Mouse (Mus musculus) heart, postnatal 36 days (tissue): Measurements from ENCODE around the gene Itgam. TPM values are rescaled to one million over a fixed set of nuclear protein-coding genes. Genes with fewer than 3 reads are reported as not detected.
"Not testable (repeated sequence)": the region's sequence is repeated elsewhere in the genome, so short reads cannot be mapped to it uniquely, and the experiment has no call there.

Experiments used
- DNase-seq, 2 experiments: peaks; one replicate each; pipeline ENCODE4 v3.0.0; 2021 to 2022
- intact Hi-C: fragments of 180-260 bp; cut with DNase I; formaldehyde crosslinking; loops from one replicate; pipeline ENCODE4 v1.15.1; 2025
- total RNA-seq, 2 experiments: library from RNA; stranded (reverse); gene quantifications; 2 replicates each; pipeline ENCODE4 v1.2.3; 2021

Gene Itgam
- total RNA-seq, 2 experiments from 2014 or later, result 7.1 to 7.3 TPM

DNA sequence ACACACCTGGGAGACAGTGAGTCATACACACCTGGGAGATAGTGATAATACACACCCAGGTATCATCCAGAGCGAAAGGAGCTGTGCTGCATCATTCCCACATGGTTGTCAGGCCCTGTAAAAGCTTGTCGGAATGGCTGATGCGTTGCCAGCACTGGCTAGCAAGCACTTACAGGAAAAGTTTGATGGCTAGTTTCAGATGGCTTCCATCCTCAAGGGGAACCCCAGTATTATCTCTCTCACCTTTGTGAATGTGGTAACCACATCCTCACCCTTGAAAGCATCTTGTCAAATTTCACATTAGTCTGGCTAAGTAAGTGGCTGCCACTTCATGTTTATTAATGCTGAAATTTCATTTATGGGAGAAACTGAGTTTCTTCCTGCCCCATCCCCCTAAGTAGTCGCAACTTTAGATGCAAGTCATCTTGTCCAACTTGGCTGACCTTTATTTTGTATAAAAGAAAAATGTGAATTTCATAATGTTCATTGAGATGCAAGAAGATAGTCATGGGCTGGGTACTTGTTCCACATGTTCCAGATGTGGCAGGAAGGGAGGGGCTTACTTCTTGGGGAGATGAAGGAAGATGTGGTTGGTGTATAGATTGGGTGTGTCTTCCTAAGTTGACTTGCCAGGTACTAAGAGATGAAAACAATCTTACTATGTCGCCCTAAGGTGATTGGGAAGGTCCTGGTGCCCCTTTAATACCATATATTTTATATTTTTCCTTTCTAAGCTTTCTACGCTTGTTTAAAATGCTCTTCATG, 57.5 kb downstream of the Itgam start:
- intact Hi-C loops, result no loop called here
- no peak for DNase-seq

DNA sequence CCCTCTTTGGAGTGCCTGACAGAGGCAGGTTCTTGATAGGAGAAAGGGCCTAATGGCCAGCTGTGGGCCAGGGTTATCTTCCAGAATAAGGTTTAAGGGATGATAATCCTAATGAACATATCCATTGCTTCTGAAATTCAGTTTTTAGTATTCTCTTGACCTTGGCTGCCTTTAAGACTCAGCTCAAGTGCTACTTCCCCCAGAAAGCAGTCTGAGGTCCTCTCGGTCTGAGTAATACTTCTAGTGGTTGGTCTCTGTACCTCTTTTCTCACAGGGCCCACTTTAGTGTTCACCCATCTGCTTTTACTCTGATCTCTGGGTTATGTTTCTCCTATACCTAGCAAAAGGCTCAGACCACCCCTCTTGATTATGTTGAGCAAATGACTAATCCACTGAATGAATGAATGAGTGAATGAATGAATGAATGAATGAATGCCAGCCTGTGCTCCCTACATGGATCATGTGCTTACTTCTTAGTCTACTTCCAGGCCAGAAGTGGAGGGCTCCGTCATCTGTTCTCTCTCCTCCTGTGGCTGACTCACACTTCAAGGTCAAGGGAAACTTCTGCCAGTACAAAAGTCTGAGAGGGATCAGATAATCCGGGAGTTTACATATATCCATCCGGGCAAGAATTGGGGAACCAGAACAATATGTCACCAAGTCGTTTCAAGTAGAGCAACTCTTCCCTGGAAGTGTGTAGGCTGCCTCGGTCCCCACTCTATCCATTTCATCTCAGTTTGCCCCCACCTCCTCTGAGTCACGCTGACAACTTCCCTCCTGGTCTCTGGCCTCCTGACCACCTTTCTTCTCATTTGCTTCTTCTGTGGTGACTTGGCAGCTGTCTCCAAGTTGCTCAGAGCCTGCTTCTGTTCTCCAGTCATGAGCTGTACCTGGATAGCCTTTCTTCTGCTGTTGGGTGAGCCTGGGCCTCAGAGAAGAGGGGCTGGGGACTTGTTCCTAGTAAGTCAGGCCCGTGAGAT, 66.6 kb downstream of the Itgam start, which contains the start of gene Itgax:
TSS of gene Itgax (plus strand) at position 807 of the 980 bp plus-strand sequence.
- DNase-seq, result no peak
- intact Hi-C loops, result no loop called here

DNA sequence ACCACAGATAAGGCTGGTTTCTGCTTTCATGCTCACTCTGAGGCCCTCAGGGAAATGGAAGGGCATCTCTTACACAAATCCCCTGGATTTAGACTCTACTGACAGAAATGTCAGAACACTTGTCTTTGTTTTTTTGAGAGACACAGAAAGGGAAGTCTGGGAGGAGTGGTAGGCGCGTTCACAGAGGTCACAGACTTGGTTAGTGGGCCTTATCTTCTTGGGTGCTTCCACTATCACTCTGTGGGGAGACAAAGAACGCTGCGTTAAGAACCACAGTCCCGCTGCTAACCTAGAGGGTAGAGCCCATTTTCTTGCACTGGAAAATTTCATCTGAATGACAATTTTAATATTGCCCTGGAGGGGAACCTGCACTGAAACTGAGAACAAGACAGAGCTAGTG, 69.7 kb downstream of the Itgam start:
- intact Hi-C loops, result no loop called here
- no peak for DNase-seq

GRCm38 (mm10) chr7:128133596-128133995, 71.2 kb downstream of the Itgam start:
- intact Hi-C loops, result no loop called here
- no peak for DNase-seq

- intact Hi-C loops, result no loop called here
- DNase-seq, result no peak
Measured at GRCm38 (mm10) chr7:128136927-128137326, 74.5 kb downstream of the Itgam start.

DNA sequence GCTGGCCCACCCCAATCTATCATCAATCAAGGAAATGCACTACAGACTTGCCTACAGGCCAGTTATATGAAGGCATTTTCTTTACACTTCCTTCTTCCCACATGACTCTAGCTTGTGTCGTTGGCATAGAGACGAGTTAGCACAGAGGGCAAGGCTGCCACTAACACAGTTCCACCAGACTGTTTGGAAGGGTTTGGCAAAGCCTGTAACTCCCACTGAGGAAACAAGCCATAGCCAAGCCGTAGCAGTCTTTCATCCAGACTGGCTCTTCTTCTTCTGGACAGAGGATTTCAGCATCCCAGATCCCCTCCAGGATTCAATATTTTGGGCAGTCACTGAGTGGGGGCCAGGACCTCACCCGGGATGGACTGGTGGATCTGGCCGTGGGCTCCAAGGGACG, 77.2 kb downstream of the Itgam start:
- DNase-seq, result no peak
- intact Hi-C loops, result no loop called here

DNA sequence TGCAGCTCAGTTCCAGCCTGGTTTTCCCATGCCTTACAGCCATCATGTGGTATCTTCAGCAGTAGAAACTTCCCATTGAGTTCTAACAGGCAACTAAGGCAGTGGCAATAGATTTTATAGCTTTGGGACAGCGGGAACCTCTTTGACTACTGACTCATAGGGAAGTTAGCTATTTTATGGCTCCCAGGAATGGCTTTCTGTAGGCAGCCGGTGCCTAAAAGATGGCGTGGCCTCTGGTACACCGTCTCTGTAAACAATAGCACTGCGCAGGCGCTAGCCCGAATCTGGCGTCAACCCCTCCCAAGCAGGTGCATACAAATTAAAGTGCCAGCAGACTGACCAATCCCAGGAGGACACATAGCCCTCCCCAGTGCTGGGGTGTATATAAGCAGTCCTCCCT, 88.5 kb downstream of the Itgam start:
- intact Hi-C loops, result no loop called here
- no peak for DNase-seq

DNA sequence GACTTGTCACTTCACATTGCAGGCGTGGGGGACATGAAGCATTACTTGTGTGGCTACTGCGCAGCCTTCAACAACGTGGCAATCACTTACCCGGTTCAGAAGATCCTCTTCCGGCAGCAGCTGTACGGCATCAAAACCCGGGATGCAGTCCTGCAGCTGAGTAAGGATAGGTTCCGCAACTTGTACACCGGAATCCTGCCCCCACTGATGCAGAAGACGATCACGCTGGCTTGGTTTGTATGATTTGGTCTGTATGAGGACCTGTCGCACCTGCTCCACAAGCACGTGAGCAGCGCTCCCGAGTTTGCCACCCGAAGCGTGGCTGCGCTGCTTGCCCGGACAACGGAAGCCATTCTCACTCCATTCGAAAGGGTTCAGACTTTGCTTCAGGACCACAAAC, 91.6 kb downstream of the Itgam start, which contains the start of gene Itgad:
TSS of gene Itgad (plus strand) at position 301 of the 400 bp plus-strand sequence.
- no peak for DNase-seq
- intact Hi-C loops, result no loop called here

- no peak for DNase-seq
- intact Hi-C loops, result no loop called here
Measured at GRCm38 (mm10) chr7:128154924-128155323, 92.5 kb downstream of the Itgam start.

DNA sequence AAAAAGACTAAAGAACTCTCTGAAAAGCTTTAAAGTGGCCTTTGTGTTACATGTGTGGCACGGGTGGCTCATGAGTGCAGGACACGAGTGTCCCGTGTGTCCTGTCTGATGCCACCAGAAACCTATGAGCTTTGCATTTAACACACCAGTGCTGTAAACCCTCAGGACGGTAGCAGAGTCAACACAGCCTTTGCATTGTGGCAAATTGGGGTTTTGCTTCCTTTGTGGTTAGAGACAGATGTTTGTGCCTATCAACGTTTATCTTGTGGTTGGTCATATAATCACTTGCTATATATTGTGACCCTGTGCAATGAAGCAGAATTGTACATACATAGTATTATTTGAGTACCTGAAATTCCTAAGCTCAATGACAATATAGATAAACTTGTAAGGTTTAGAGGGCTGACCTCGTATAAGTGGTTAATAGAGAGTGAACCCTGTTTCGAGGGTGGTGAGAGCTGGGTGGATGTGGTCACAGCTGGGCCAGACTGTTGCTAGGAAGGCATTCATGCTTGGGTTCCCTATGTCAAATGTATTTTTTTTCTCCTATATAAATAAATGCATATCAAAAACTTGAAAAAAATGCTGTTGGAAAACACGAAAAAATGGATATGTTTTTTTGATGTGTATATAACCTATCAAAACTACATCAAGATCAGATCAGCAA, 96.4 kb downstream of the Itgam start:
- intact Hi-C loops, DNase-seq: not testable (repeated sequence)

- DNase-seq, result no peak
- intact Hi-C loops, result no loop called here
Measured at GRCm38 (mm10) chr7:128164001-128164400, 101.6 kb downstream of the Itgam start.

- intact Hi-C loops, result no loop called here
- no peak for DNase-seq
Measured at GRCm38 (mm10) chr7:128166391-128166790, 104.0 kb downstream of the Itgam start.

Other genes with a start within 250 kb of the Itgam start
- 10 to 100 TPM; 63.2 to 72.7 TPM for gene Stx4a, start 238.3 kb upstream of the Itgam start, total RNA-seq
- 1 to 10 TPM in 1 of 2 experiments, under 1 TPM in 1; 0.53 to 1.1 TPM for gene Stx1b, start 238.1 kb upstream of the Itgam start, total RNA-seq
- gene Zfp646, start 186.4 kb upstream of the Itgam start, total RNA-seq, result 10 to 100 TPM; 17.2 to 19.3 TPM
- 1 to 10 TPM; 3.9 to 4.3 TPM for gene Zfp668, start 185.8 kb upstream of the Itgam start, total RNA-seq
- 1 to 10 TPM in 1 of 2 experiments, under 1 TPM in 1; 0.81 to 1.1 TPM for gene Prss53, start 171.7 kb upstream of the Itgam start, total RNA-seq
- not detected for gene Gm21974, start 167.2 kb upstream of the Itgam start, total RNA-seq
- 10 to 100 TPM; 22.1 to 22.6 TPM for gene Vkorc1, start 167.0 kb upstream of the Itgam start, total RNA-seq
- gene Bckdk, start 158.6 kb upstream of the Itgam start, total RNA-seq, result 100 to 1,000 TPM; 113 to 120 TPM
- 10 to 100 TPM; 13.8 to 16.1 TPM for gene Kat8, start 150.1 kb upstream of the Itgam start, total RNA-seq
- not detected for gene Prss8, start 132.5 kb upstream of the Itgam start, total RNA-seq
- gene Prss36, start 115.9 kb upstream of the Itgam start, total RNA-seq, result 1 to 10 TPM; 7.9 to 8.1 TPM
- gene Fus, start 95.2 kb upstream of the Itgam start, total RNA-seq, result 100 to 1,000 TPM; 154 to 216 TPM
- gene Pycard, start 68.8 kb upstream of the Itgam start, total RNA-seq, result 1 to 10 TPM; 7.7 to 9.8 TPM
- gene Trim72, start 58.7 kb upstream of the Itgam start, total RNA-seq, result 100 to 1,000 TPM; 286 to 346 TPM
- gene Gm49368, start within 50 bp of the Itgam start, total RNA-seq, result not detected
- under 1 TPM; 0.11 to 0.39 TPM for gene Itgax, start 66.9 kb downstream of the Itgam start, total RNA-seq
- gene Itgad, start 91.7 kb downstream of the Itgam start, total RNA-seq, result 1 to 10 TPM in 1 of 2 experiments, under 1 TPM in 1; 0.36 to 1.2 TPM
- 1,000 to 10,000 TPM; 2,318 to 2,864 TPM for gene Cox6a2, start 143.7 kb downstream of the Itgam start, total RNA-seq
- gene Armc5, start 174.7 kb downstream of the Itgam start, total RNA-seq, result 1 to 10 TPM; 7.4 to 8.4 TPM
- 1 to 10 TPM; 2.9 to 4.2 TPM for gene 9130023H24Rik, start 175.4 kb downstream of the Itgam start, total RNA-seq
- 10 to 100 TPM; 17.4 to 20.8 TPM for gene Tgfb1i1, start 184.2 kb downstream of the Itgam start, total RNA-seq
- gene Slc5a2, start 203.0 kb downstream of the Itgam start, total RNA-seq, result not detected
- 1 to 10 TPM; 5.2 to 6.3 TPM for gene BC017158, start 235.5 kb downstream of the Itgam start, total RNA-seq